Mouse (Mus musculus): Measurements from ENCODE around the gene Filip1. TPM values are rescaled to one million over a fixed set of nuclear protein-coding genes. Genes with fewer than 3 reads are reported as not detected.

Gene Filip1
- polyA plus RNA-seq, 1 experiment = 1.8 TPM

GRCm38 (mm10) chr9:80012016-80012415, 635 bp downstream of the Filip1 start:
- no peaks in the 10 kb centered on the region for H3K27me3 ChIP-seq (replicated peaks; ENCODE audit: control insufficient read depth, insufficient read depth, low read length)
- no peaks in the 10 kb centered on the region for H3K4me1 ChIP-seq (ENCODE audit: control insufficient read depth, insufficient read depth, low read length)
- 88% methylated on average over 13 of the region's 13 CpGs for WGBS
- H3K27ac ChIP-seq (ENCODE audit: insufficient read depth, low read depth, low read length) = no peak overlapping the region
- no peak for TF ChIP-seq CTCF (conservative IDR thresholded peaks at IDR 0.05; ENCODE audit: insufficient read depth, insufficient read length, low read depth, low read length)
- no peak for TF ChIP-seq POLR2A (IDR thresholded peaks at IDR 0.05; ENCODE audit: low read depth, low read length)
- DNase-seq = no peak
- no peaks in the 10 kb centered on the region for H3K36me3 ChIP-seq (ENCODE audit: control insufficient read depth, insufficient read depth, low read length)
- no peak overlapping the region for H3K4me3 ChIP-seq (ENCODE audit: insufficient read depth, low read depth, low read length)

GRCm38 (mm10) chr9:80002394-80003188, 10.1 kb downstream of the Filip1 start:
- DNase-seq = peak; percentile 84

GRCm38 (mm10) chr9:79997282-79997681, 15.4 kb downstream of the Filip1 start:
- no peaks in the 10 kb centered on the region for H3K4me1 ChIP-seq (ENCODE audit: control insufficient read depth, insufficient read depth, low read length)
- no peaks in the 10 kb centered on the region for H3K27me3 ChIP-seq (replicated peaks; ENCODE audit: control insufficient read depth, insufficient read depth, low read length)
- TF ChIP-seq CTCF (conservative IDR thresholded peaks at IDR 0.05; ENCODE audit: insufficient read depth, insufficient read length, low read depth, low read length) = no peak
- TF ChIP-seq POLR2A (IDR thresholded peaks at IDR 0.05; ENCODE audit: low read depth, low read length) = no peak
- WGBS = 78% methylated on average over 6 of the region's 6 CpGs
- no peak overlapping the region for H3K4me3 ChIP-seq (ENCODE audit: insufficient read depth, low read depth, low read length)
- DNase-seq = no peak
- no peaks in the 10 kb centered on the region for H3K36me3 ChIP-seq (ENCODE audit: control insufficient read depth, insufficient read depth, low read length)
- H3K27ac ChIP-seq (ENCODE audit: insufficient read depth, low read depth, low read length) = no peak overlapping the region

More at GRCm38 (mm10) chr9:80002394-80003188, 10.1 kb downstream of the Filip1 start:
- Histone ChIP-seq H3K36me3 (ENCODE audit: control insufficient read depth, insufficient read depth, low read length) (no peaks in the 10 kb centered on the region), H3K4me1 (ENCODE audit: control insufficient read depth, insufficient read depth, low read length) (no peaks in the 10 kb centered on the region), H3K27ac (ENCODE audit: insufficient read depth, low read depth, low read length) (no peak overlapping the region), H3K27me3 (replicated peaks; ENCODE audit: control insufficient read depth, insufficient read depth, low read length) (no peaks in the 10 kb centered on the region), H3K4me3 (ENCODE audit: insufficient read depth, low read depth, low read length) (no peak overlapping the region)
- 51% methylated on average over 14 of the region's 14 CpGs for WGBS
- TF ChIP-seq POLR2A (IDR thresholded peaks at IDR 0.05; ENCODE audit: low read depth, low read length) (no peak), CTCF (conservative IDR thresholded peaks at IDR 0.05; ENCODE audit: insufficient read depth, insufficient read length, low read depth, low read length) (peak; percentile 98)

- 89% methylated on average over 5 of the region's 5 CpGs for WGBS
- Histone ChIP-seq H3K4me3 (ENCODE audit: insufficient read depth, low read depth, low read length) (no peak overlapping the region), H3K27ac (ENCODE audit: insufficient read depth, low read depth, low read length) (no peak overlapping the region), H3K27me3 (replicated peaks; ENCODE audit: control insufficient read depth, insufficient read depth, low read length) (no peaks in the 10 kb centered on the region), H3K4me1 (ENCODE audit: control insufficient read depth, insufficient read depth, low read length) (no peaks in the 10 kb centered on the region), H3K36me3 (ENCODE audit: control insufficient read depth, insufficient read depth, low read length) (no peaks in the 10 kb centered on the region)
- no peak for TF ChIP-seq CTCF (conservative IDR thresholded peaks at IDR 0.05; ENCODE audit: insufficient read depth, insufficient read length, low read depth, low read length)
- no peak for TF ChIP-seq POLR2A (IDR thresholded peaks at IDR 0.05; ENCODE audit: low read depth, low read length)
- no peak for DNase-seq
These were observed 18.4 kb downstream of the Filip1 start for GRCm38 (mm10) chr9:79994296-79994695.

GRCm38 (mm10) chr9:79993066-79993465, 19.6 kb downstream of the Filip1 start:
- no peaks in the 10 kb centered on the region for H3K4me1 ChIP-seq (ENCODE audit: control insufficient read depth, insufficient read depth, low read length)
- DNase-seq = no peak
- no peak overlapping the region for H3K4me3 ChIP-seq (ENCODE audit: insufficient read depth, low read depth, low read length)
- H3K27ac ChIP-seq (ENCODE audit: insufficient read depth, low read depth, low read length) = no peak overlapping the region
- no peak for TF ChIP-seq POLR2A (IDR thresholded peaks at IDR 0.05; ENCODE audit: low read depth, low read length)
- no peak for TF ChIP-seq CTCF (conservative IDR thresholded peaks at IDR 0.05; ENCODE audit: insufficient read depth, insufficient read length, low read depth, low read length)
- H3K27me3 ChIP-seq (replicated peaks; ENCODE audit: control insufficient read depth, insufficient read depth, low read length) = no peaks in the 10 kb centered on the region
- H3K36me3 ChIP-seq (ENCODE audit: control insufficient read depth, insufficient read depth, low read length) = no peaks in the 10 kb centered on the region
- 86% methylated on average over 4 of the region's 4 CpGs for WGBS

- DNase-seq = no peak
- TF ChIP-seq CTCF (conservative IDR thresholded peaks at IDR 0.05; ENCODE audit: insufficient read depth, insufficient read length, low read depth, low read length) = no peak
- TF ChIP-seq POLR2A (IDR thresholded peaks at IDR 0.05; ENCODE audit: low read depth, low read length) = no peak
- WGBS = 68% methylated on average over 16 of the region's 16 CpGs
These were observed 22.1 kb downstream of the Filip1 start for GRCm38 (mm10) chr9:79990456-79991017.

GRCm38 (mm10) chr9:79989703-79990102, 22.9 kb downstream of the Filip1 start:
- Histone ChIP-seq H3K27ac (ENCODE audit: insufficient read depth, low read depth, low read length) (no peak overlapping the region), H3K4me1 (ENCODE audit: control insufficient read depth, insufficient read depth, low read length) (no peaks in the 10 kb centered on the region), H3K36me3 (ENCODE audit: control insufficient read depth, insufficient read depth, low read length) (no peaks in the 10 kb centered on the region), H3K27me3 (replicated peaks; ENCODE audit: control insufficient read depth, insufficient read depth, low read length) (no peaks in the 10 kb centered on the region), H3K4me3 (ENCODE audit: insufficient read depth, low read depth, low read length) (no peak overlapping the region)
- WGBS = 75% methylated on average over 1 of the region's 1 CpGs
- DNase-seq = no peak
- no peak for TF ChIP-seq POLR2A (IDR thresholded peaks at IDR 0.05; ENCODE audit: low read depth, low read length)
- no peak for TF ChIP-seq CTCF (conservative IDR thresholded peaks at IDR 0.05; ENCODE audit: insufficient read depth, insufficient read length, low read depth, low read length)

More at GRCm38 (mm10) chr9:79990456-79991017, 22.1 kb downstream of the Filip1 start:
- Histone ChIP-seq H3K4me3 (ENCODE audit: insufficient read depth, low read depth, low read length) (no peak overlapping the region), H3K27me3 (replicated peaks; ENCODE audit: control insufficient read depth, insufficient read depth, low read length) (no peaks in the 10 kb centered on the region), H3K4me1 (ENCODE audit: control insufficient read depth, insufficient read depth, low read length) (no peaks in the 10 kb centered on the region), H3K36me3 (ENCODE audit: control insufficient read depth, insufficient read depth, low read length) (no peaks in the 10 kb centered on the region), H3K27ac (ENCODE audit: insufficient read depth, low read depth, low read length) (no peak overlapping the region)

All from kidney, adult 2 months (tissue).